Mouse (Mus musculus): ENCODE measurements around the gene Gldc. TPM values are rescaled to one million over a fixed set of nuclear protein-coding genes. Genes with fewer than 3 reads are reported as not detected.
"Not testable (repeated sequence)": the region's sequence is repeated elsewhere in the genome, so short reads cannot be mapped to it uniquely, and the experiment has no call there.

Gldc gene
- polyA plus RNA-seq (2017; shearing (Covaris generic)): under 1 TPM in 1 of 2 experiments, not detected in 1; 0.15 TPM

DNA sequence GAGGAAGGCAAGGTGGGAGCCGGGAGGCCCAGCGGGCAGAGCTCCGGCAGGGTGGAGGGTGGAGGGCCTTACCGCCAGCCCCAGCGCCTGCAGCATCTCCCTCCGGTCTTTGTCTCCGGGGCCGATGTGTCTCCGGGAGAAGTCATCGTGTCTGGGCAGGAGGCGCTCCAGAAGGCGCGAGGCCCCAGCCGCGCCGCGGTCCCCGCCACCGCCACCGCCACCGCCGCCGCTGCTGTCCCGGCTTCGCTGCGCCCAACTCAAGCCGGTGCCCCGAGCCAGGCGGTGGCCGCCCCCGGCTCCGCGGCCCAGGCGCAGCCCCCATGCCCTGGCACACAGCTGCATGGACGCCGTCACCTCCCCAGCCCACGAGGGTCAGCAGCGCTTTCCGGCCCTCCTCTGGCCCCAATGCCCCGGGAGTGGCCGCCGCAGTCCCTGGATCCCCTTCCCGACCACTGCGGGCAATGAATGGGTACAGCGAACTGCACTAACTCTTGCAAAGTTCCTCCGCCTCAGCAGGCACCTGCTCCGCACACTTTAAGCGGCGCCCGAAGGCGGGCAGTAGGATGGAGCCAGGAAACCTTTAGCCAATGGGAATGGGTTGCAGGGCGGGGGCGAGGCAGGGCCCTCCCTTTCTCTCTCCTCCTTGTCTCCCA, at the start of gene Gldc:
Gene Gldc, minus strand, starts transcription at position 511 of the 653 bp plus-strand sequence.
- ATAC-seq: no peak

DNA sequence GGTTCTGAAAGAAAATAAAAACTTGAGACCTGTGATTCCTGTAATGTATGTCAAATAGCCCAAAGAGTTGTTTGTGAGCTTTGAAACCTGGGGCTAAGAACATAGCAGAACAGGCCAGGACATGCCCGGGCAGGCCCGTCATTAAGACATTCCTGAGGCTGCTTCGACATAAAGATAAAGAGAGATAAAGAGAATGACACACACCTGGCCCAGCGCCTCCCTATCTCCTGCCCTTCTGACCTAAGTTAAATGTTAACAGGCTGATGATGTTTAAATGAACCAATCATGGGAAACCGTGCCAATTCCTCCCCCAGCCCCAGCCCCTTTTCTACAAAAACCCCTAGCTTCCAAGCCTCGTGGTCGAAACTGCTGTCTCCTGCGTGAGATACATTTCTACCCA, 47.4 kb upstream of the Gldc start:
- not testable (repeated sequence) for ATAC-seq

DNA sequence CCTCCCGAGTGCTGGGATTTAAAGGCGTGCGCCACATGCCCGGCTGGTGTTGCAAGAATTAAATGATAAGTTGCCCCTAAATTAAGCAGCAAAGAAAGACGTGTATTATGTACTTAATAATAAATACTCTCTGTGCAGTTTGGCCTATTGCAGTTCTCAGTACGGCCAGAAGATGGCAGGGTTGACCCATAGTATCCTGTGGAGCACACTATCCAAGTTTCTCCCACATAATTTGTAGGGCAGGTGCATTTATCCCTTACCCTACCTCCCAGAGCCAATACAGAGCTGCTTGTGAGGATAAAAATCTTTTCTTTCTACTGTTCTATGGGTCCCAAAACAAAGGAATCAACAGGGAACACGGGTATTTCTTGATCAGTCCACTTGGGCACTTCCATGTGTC, 42.1 kb upstream of the Gldc start:
- no peak for ATAC-seq

DNA sequence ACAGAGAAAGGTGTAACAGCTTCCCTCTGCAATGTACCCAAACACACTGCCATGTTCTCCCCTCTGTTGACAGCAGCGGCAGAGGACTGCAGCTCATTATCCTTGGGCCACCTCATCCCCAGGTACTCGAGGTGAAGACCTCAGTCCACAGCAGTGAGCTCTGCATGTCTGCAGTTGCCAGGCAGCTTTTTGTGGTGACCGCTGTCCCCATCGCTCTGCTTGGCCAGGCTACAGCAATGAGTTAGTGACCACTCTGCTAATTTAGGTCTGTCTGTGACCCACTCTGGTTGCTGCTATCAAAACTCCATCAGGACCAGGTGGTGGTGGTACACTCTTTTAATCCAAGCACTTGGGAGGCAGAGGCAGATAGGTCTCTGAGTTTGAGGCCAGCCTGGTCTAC, 41.0 kb upstream of the Gldc start:
- no peak for ATAC-seq

DNA sequence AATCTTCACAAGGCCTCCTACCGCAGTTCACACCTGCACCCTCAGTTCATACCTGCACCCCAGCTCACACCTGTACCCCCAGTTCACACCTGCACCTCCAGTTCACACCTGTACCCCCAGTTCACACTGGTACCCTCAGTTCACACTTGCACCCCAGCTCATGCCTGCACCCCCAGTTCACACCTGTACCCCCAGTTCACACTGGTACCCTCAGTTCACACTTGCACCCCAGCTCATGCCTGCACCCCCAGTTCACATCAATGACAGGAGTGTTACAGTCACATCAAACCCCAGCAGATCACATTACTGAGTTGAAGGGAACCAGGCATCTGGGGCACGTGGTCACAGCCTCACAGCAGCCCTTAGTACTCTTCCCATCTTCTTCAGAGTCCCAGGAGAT, 40.5 kb upstream of the Gldc start:
- not testable (repeated sequence) for ATAC-seq

DNA sequence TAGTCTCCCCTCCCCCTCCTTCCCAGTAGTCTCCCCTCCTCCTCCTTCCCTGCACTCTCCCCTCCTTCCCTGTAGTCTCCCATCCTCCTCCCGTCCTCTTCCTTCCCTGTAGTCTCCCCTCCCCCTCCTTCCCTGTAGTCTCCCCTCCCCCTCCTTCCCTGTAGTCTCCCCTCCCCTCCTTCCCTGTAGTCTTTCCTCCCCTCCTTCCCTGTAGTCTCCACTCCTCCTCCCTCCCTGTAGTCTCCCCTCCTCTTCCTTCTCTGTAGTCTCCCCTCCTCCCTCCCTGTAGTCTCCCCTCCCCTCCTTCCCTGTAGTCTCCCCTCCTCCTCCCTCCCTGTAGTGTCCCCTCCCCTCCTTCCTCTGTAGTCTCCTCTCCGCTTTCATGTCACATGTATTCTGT, 38.8 kb upstream of the Gldc start:
- ATAC-seq: no peak

DNA sequence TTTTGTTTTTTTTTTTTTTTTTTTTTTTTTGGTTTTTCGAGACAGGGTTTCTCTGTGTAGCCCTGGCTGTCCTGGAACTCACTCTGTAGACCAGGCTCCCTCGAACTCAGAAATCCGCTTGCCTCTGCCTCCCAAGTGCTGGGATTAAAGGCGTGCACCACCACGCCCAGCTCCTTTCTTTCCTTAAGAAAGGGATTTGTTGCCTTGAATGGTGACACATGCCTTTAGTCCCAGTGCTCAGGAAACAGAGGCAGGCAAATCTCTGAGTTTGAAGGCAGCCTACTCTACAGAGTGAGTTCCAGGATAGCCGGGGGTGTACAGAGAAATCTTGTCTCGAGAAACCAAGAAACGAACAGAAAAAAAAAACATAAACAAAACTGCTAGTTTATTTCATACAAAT, 33.8 kb upstream of the Gldc start:
- not testable (repeated sequence) for ATAC-seq

DNA sequence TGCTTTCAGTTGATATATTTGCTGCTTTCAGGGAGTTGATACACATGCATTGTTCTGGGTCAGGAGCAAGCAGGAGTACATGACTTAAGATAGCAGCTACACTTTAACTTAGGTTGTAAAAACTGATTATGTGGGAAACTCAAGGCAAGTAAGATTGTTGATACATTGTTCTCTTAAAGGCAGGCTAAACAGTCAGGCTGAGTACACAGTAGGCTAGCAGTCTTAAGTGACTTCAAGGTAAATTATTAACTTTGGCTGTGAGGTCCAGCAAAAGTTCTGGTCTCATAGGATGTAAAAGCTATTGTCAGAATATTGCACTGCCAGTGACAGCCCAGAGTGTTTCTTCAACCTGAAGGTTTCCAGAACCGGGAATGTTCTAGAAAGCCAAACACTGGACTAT, 31.8 kb upstream of the Gldc start:
- no peak for ATAC-seq

DNA sequence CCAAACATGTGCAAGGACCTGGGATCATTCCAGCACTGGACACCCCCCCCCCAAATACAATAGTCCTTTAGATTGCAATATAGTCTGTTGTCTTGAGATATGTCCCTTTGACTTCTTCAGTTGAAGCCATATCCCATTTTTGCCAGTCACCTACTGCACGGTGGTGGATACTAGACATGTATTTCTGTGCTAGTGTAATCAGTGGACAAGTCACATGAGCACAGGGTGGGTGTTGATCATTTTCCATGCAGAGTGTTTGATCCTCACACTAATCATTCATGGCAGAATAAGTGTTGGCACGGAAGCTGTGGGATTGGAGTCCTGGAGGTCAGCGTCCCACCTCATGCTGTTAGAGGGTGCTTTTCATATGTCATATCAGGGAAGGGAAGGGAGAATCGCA, 30.6 kb upstream of the Gldc start:
- ATAC-seq: no peak

DNA sequence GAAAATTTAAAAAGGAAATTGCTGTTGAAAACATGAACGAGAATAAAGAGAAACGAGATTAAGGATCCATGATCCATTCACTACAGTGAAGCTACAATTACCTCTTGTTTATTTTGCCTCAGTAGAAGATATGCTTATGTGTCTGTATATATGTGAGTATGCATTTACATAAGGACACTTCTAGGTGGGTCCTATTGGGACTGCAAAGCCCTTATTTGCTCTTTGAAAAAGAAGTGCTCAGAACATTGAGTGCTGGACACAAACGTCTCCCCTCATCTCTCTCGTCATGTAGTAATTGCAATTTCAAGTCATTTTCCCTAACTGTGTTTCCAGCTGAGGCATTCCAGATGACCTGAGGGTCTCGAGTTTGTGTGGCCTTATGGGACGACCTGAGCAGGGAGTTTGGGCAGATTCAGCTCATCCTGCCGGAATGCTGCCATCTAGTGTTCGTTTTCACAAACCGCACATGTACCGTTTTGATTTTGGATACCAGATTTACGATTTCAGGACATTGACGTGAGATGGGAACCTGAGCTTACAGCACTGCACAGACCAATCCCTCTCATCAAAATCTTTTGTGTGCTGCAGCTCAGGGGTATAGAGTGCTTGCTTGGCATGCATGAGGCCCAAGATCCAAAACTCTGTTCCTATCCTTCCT, 30.1 kb upstream of the Gldc start:
- no peak for ATAC-seq

DNA sequence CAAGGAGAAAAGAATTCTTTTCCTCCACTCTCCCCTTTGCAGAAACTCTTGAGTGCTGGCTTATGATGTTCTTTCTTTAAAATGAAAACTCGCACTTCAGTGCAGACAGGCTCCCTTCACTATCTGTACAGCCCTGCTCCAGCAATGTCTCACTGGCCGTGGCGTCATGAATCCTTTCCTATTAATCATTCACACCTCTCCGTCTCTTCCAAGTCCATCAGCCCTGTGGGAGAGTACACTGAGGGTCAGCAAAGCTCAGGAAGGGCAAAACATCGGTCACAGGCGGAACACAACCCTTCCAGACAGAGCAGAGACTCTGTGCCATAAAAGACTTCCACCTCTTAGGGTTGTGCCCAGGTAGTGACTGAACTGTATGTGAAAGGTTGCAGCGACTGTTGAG, 26.9 kb upstream of the Gldc start:
- ATAC-seq: no peak

DNA sequence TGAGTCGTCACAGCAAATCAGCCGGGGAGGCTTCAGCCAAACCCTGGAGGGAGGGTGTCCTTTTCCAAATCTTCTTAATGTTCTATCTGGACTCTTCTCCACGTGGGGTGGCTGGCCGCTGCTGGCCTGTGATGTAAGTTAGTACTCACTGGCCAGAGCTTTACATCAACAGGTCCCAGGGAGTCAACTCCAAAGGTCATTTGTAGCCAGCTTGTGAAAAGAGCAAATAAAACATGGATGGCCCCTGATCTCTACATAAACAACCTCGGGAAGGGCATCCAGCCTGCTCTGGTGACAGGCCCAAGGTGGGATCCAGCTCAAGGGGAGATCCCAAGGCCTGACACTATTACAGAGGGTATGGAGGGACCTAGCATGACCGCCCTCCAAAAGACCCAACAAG, 19.8 kb upstream of the Gldc start:
- no peak for ATAC-seq

DNA sequence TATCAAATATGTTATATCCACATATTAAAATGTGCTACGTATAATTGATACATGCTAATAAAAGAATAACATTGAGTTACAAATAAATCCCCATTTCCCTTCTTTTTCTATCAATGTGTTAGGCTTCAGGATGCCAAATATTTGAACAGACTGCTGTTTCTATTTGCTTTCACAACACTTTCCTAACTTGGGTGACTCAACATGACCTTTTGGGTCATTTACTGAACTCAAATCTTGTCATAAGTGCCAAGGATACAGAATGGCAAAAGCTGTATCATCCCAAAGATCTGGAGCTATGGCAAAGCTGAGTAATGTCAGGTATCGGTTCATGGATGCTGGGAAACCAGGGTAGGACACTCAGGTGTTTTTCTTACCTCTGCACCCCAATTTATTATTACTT, 12.0 kb upstream of the Gldc start:
- ATAC-seq: no peak

DNA sequence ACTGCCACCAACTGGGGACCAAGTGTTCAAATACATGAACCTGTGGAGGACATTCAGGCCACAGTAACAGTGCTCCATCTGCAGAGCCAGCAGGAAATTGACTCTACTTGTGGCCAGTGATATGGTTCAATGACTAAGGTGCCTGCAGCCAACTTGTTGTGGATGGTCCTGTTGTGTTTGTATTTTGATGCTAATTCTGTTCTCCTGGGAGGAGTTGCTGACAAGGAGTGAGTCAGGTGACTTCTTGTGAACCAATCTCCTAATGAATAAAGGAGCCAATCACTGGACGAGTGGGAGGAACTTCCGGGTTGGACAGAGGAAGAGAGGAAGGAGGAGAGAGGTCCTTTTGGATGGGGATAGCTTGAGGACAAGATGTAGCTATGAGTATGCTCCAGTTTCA, 10.3 kb upstream of the Gldc start:
- ATAC-seq: no peak

DNA sequence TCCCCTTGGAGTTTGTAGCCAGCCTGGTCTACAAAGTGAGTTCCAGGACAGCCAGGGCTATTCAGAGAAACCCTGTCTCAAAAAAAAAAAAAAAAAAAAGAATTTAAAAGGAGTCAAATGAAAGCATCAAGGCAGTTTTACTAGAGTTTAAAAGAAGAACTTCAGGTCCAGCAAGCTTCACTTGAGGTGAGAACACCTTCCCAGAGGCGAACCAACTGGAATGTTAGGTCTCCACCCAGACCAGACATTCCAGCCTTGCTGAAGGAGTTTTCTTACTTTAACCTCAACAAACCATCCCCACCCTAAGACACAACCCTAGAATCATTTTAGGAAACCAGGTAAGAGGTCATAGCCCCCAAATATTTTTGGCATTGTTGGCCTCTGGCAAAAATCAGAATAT, 4.8 kb upstream of the Gldc start:
- no peak for ATAC-seq

DNA sequence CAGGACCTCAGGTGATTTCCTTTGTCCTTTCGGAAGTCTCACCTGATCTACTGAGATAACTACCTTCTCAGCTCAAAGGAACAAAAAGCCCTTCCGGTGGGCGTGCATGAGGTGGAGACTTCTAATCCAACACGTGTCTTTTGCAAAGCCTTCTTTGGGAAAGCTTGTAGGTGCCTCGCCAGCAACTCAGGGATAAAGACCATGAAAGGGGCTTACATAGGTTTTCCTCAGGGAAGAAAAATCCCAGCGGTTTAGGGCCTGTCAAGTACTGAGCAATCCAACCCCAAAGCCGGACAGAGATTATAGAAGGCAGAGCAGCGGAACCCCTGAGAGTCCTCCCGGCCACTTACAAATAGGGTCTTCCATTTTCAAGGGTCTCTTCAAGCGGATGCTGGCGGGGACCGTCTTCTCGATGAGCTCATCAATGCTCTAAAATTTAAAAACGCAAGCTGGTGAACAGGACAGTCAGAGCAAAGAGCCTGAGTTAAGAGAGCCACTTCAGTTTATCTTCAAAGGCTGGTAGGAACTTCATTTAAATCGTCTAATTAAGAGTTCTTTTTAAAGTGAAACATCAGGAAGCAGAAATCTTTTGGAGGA, 1.1 kb downstream of the Gldc start:
- ATAC-seq: no peak

DNA sequence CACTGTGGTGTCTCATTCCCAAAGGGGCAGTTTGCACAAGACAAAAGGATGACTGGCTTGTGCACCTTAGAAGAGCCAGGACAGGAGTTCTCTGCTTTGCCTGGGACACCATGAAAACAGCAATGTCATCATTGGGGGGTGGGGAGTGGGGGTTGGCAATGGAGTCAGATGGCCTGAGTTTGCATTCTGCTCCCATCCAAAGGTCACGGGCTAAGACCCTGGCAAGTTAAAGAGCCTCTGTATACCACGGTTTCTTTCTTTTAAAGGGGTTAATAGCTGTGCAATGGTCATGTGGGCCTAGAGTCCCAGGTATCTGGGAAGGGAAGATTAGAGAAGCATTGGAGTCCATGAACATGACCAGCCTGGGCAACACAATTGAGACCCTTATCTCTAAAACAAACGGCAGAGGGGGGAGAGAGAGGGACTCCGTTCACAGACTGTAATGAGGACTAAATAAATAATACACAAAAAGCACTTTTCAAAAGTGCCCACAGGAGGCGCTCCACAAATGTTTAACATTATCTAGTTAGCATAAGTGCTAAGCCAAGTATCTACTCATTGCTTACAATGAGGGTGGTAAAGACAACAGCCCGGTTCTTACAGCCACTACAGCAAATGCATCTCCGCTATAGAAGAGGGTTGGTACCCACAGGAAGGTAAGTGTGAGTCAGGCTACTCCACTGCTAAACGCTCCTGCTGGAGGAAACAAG, 3.7 kb downstream of the Gldc start:
- no peak for ATAC-seq

DNA sequence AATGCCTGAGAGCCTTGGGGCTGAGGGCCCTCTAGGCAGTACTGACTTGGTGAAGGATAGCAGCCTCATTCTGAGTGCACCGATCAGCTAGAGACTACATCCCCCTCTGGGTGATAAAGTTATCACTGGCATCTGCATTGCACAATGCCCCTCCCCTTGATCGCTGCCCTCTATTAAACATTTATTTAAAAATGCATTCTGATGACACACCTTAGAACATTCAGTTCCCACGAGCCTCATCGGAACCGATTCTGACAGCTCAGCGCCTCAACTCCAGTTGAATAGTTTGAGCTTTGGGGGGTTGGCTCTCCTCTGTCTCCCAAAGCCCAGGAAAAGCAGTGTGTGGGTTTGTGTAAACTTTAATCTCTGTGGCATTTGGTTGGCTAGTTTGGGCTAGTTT, 4.9 kb downstream of the Gldc start:
- no peak for ATAC-seq

DNA sequence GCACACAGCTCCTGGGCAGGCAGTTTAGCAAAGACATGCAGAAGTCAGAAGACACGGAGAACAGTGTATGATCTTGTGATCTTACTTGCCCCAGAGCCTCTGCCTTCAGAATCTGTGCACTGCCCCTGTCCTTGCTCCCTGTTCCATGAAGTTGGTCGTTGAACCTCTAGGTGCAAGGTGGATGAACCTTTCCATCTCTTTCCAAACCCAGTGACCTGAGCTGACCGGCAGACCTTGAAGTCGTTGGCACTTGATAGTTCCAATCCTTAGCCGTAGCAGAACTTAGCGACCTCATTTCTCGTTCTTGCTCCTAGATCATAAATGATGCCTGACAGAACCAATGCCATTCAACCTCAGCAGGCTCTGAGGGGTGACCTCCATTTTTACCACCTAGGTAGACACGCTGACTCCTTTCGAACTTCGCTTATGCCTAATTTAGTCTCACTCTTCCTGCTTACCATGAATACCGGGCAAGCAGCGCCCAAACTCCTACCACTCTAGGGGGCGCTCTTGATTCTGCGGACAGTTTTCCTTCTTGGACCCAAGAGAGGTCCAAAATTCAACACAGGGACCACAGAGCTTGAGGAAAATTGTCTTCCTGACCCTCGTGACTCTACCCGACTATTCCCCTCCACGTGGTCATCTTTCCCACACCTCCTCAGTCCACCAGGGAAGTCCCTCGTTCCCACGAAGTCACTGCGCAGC, 8.3 kb downstream of the Gldc start:
- ATAC-seq: no peak

DNA sequence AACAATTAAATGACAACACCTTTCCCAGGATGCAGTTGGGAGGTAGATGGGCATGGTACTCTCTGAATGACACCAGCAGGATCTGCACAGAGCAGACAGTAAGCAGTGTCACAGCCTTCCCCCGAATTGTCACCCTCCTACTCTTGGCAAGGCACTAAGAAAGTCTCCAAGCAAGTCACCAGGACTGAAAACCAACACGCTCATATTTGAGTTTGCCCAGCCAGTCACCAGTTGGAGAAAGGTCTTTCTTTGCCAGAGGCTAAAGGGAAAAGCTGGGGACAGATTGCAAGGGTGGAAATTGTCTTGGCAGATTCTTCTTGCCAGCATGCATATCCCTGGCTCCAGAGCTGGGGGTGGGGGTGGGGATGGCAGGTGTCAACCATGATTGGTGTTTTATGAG, 11.0 kb downstream of the Gldc start:
- ATAC-seq: no peak

DNA sequence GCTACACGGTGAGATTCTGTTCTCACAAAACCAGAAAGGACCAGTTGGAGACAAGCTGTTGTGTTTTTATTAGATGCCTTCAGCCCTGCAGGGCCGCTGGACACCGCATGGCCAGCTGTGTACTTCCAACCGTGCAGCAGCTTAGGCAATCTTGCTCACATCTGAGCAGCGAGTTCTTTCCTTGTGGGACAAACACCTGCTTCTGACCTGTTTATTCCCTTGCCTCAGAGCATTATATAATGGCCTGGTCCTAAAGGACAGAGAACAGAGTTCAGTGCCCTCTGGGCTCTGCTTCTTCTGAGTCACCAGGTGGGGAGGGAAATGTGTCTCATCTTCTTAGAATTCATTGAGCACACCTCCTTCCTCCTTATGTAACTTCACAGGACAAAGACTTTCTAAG, 12.4 kb downstream of the Gldc start:
- no peak for ATAC-seq

DNA sequence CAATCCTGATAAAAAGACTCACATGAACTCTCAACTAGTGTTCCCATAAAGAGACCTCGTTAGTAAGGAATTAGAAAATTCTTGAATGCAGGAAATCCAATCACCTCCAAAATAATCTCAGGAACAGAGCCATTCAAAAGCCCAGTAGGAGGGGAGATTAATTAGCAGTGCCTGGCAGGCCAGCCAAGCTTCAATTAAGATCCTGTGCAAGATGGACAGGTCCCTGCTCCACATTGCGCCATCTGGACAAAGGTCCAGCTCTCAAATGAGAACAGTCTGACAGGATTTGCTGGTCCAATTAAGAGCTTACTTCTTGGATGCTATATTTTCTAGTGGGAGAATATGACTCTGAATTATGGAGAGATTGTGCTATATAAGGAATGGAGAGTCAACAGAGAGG, 15.2 kb downstream of the Gldc start:
- no peak for ATAC-seq

DNA sequence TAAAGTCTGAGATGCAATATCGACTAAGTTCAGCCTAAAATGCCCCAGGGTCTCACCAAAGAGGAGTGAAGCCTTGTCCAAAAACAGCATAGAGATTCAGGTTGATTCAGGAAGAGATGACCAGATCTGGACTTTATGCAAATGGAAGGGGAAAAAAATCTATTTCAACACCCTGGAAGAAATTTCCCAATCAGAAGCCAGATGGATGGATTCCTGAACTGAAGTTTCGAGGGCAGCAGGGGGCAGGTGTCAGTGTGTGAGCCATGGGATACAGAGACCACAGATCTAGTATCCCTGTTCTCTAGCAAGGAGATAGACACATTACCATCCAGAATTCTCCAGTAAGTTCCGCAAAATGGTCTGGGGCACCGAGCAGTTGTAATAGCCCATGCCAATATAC, 17.0 kb downstream of the Gldc start:
- no peak for ATAC-seq
